Mouse (Mus musculus) T-helper 17 cell (primary cell): ENCODE results near the gene Krt28.

Source experiments
- in situ Hi-C, 2 experiments: fragments of 300-600 bp; cut with MboI, MseI; formaldehyde crosslinking; loops; 1 replicate in 1 of 2; 2 replicates in 1 of 2; pipeline ENCODE4 v1.15.1; 2025; ENCODE audit warnings: high pct_unique_total_duplicates in 2 of 2

The Krt28 gene

DNA sequence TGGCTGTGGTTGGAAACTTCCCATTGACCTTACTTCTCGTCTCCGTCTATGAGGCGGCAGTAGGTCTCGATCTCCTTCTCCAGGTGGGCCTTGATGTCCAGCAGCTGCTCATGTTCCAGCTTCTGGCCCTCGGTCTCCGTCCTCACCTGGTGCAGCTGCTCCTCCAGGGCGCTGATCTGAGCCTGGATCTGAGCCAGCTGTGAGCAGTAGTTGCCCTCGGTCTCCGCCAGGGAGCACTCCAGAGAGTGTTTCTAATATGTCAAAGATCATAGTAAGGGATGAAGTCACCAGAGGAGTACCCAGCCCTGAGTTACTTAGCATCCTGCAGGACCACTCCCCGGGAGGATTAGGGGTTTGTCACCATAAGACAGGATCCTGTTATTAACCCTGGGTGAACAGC, 7.9 kb downstream of the Krt28 start:
- in situ Hi-C loops = no loop called here

DNA sequence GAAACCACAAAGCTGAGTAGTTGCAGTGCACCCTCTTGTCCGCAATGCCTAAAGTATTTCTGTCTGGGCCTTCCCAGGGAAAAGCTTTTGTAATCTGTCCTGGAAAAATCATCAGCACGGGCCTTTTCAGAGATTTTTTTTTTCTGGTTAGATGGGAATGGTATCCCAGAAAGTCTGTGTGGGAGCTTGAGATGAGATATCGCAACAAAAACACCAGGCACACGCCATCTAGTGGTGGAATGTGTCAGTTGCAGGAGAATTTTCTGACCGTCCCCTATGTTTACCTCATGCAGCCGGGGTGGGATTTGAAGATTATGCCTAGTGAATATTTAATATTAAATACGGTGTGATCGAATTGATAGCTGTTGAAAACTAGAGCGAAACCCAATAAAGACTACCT, 10.3 kb downstream of the Krt28 start:
- in situ Hi-C loops = no loop called here

DNA sequence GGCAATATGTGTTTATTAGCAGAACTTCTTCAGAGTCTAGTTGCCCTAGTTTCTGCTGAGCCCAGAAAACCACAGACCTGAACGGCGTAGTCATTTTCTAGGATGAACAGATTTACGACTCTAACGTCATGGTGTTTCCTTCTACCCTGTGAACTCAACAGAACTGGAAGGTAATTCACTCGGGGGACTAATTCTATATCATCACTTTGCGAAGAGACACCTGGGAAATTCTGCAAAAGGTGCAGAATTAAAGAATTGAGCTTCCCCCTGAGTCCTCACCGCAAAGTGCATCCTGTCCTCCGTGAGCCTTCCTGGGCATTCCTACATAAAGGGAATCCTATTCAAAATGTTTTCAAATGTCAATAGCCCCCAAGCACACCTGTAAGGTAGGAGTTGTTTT, 13.3 kb downstream of the Krt28 start:
- in situ Hi-C loops = no loop called here

DNA sequence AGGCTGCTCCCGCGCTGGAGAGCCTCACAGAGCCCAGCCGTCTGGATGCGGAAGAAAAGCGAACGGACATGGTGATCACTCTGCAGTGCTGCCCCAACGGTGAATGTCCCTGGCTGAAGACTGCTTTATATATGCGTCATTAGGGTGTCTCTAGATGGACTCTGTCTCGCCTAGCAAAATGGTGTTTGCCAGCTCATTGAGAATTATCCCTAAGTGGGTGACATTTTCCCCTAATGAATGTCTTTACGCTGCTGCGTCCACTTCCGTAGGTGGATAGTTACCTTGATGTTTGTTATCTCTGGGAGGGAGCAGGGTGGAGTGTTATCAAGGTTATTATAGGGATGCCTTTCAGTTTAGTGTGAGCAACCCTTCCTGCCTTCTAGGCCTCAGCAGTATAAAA, 23.7 kb downstream of the Krt28 start, which contains the start of gene Krt27:
TSS of gene Krt27 (minus strand) at position 101 of the 400 bp plus-strand sequence.
- in situ Hi-C loops = no loop called here

DNA sequence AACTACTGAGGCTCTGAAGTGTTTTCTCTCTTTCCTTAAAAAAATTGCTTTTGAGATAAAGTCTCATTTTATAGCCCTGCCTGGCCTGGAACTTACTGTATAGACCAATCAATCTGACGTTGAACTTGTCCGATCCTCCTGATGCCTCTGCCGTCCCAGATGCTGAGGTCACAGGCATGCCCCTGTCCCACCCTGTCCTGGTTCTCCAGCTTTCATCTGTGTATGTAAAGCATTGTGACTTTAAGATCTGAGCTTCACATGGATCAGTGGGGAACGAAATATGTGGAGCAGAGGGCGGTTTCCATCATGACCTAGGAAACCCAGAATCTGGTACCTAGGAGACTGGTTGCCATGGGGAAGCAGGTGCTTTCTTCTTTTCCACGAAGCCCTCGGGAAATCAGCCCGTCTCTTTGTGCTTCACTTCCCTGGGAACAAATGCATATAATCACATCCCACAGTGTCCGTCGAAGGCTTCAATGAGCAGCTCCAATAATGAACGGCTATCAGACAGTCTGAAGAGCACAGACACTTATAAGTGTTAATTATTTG, 35.3 kb downstream of the Krt28 start:
- in situ Hi-C loops = no loop called here

DNA sequence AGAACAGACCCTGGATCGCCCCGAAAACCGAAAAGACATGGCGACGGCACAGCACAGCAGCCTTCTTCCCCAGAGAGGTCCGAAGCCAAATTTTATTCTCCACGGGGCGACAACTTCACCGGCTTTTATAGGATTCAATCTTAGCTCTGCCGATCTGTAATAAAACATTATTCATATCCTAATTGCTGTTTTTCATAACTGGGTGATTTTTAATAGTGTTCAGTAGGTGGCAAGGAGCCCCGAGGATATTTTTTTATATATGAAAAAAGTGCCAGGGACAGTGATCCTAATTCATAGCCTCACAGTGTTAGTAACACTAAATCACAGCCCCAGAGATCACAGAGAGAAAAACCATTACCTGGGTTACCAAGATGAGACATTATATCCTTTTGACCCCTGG, 36.8 kb downstream of the Krt28 start, which contains the start of gene Krt26:
TSS of gene Krt26 (minus strand) at position 101 of the 400 bp plus-strand sequence.
- in situ Hi-C loops = no loop called here

DNA sequence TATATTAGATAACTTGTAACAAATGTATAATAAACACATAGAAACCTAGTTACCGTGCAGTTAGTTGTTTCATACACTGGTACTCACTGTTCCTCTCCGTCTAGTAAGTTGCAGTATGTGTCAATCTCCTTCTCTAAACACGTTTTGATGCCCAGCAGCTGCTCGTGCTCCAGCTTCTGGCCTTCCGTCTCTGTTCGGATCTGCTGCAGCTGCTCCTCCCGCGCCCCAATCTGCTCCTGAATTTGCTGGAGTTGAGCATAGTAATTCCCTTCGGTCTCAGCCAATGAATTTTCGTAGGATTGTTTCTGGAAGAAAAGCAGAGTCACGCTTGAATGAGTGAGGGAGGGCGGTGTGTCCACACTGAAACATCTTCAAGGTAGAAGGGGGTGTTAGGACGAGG, 41.3 kb downstream of the Krt28 start:
- in situ Hi-C loops = no loop called here

DNA sequence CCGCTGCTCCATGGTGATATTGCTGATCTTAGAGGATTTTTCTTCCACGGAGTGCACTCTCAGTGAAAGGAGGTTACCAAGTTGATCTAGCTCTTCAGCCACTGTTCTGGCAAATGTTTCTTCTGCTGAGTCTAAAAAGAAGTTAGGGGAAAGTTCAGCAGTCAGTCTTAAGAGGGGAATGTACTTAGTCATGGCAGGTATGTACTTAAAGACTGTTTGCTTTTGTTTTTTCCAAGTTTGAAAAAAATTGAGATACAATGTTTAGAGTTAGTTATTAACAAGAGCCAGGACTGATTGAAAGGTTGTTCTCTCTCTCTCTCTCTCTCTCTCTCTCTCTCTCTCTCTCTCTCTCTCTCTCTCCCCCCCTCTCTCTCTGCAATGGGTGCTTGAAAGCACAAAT, 45.0 kb downstream of the Krt28 start:
- in situ Hi-C loops = no loop called here

DNA sequence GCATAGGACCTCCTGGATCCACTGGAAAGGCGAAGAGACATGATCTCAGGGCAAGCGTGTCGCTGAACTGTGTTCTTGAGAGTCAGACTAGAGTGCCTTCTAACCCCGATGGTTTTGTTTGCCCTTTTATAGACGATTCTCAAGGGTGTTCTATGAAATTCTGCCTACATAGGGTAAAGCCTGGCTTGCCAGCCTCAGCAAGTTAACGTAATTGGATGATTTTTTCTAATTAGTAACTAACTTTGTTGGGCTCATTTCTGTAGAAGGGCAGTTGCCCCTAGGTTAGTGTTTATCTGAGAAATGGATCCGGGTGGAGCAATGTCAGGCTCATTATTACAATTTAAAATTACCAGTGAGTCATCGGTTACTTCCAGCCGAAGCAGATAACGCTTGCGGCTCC, 51.9 kb downstream of the Krt28 start, which contains the start of gene Krt25:
TSS of gene Krt25 (minus strand) at position 101 of the 400 bp plus-strand sequence.
- in situ Hi-C loops = no loop called here

DNA sequence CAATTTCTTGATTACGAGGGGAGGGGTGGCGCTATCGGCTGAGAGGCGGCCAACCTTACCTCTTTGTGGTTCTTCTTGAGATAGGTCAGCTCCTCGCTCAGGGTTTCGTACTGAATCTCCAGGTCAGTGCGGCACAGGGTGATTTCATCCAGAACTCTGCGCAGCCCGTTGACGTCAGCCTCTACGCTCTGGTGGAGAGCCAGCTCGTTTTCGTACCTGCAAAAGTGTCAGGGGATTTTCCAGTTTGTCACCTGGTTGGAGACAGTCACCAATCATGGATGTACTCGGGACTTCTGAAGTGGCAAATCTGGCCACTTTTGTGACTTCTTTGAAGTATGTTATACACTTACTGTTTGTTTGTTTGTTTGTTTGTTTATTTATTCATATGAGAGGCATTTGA, 53.6 kb downstream of the Krt28 start:
- in situ Hi-C loops = no loop called here

DNA sequence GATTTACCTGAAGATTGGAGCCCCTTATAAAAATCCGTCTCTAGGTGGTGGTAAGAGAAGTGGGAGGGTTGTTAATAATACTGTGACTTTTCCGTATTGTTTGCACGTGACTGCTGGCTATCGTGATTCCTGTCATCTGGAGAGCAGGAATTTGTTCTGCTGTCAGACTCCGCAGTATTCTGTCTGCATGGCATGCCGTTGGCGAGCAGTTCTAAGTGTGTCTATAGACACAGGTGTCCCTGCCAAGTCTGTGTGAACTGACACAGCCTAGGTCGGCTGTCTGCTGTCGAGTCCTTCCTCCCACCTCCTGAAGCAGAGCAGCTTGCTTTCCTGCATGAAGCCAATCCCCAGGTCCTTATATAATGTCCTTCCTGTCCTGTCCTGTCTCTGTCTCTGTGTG, 55.6 kb downstream of the Krt28 start:
- in situ Hi-C loops = no loop called here

DNA sequence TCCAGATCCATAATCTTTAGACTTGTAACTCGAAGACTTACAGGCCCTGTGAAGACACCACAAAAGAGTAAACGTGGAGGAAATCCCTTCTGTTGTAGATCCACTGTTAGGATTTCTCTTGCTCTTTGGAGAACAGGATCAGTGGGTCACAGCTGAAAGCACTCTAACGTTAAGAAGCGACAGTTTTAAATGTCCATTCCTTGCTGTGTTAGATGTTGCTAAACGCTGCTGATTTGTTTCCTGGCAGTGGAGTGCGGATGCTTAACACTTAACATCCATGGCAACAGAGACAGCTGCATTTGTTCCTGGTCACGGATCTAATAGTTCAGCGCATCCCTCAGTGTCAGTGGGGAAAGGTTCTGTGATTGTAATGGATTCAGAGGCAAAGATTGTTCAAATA, 58.2 kb downstream of the Krt28 start:
- in situ Hi-C loops = no loop called here
